23 mouse cellular contexts compared by ENCODE assay signal in the genomic region with DNA sequence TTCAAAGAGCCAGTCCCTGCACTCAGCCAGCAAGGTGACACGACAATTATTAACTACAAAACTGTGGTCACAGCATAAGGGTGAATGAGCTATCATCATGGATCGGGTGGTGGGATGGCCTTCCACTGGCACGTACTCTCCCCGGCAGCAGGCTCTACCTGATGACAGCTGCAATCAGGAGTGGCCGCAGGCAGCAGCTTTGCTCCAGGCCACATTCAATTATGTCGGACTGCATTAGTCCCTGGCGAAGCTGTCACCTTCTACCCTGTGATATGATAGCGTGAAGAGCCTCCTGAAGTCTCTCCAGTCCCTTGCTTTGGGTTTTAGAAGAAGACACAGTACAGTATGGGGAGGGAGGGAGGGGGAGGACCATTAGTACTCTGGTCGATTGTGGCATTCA.
DNase-seq lines count a peak whose midpoint lies in the region; ATAC-seq and TF ChIP-seq lines count a peak whose summit lies in the region.
"Had no signal": no experiment of that assay in that cellular context is flagged by ENCODE, and none has a peak within 500 bp of the region (broad histone marks: within the 10 kb centered on the region; RNA-seq: fewer than 3 reads in every experiment).

No protein-coding gene starts in this region.

- H3K36me3 ChIP-seq in forebrain, embryonic 12.5 days (replicated peaks), result no peaks in the 10 kb centered on the region
- H3K36me3 ChIP-seq in forebrain, embryonic 13.5 days (ENCODE audit: poor library complexity, severe bottlenecking), result no peaks in the 10 kb centered on the region
- H3K36me3 ChIP-seq in hindbrain, embryonic 14.5 days (replicated peaks; ENCODE audit: control insufficient read depth, insufficient read depth), result no peaks in the 10 kb centered on the region
- H3K36me3 ChIP-seq in hindbrain, postnatal 0 days (ENCODE audit: insufficient read depth, low read length), result no peaks in the 10 kb centered on the region
- H3K36me3 ChIP-seq in heart, embryonic 16.5 days (ENCODE audit: control insufficient read depth, insufficient read depth), result no peaks in the 10 kb centered on the region
- no peaks in the 10 kb centered on the region for H3K36me3 ChIP-seq in midbrain, postnatal 0 days (ENCODE audit: insufficient read depth, low read length)
- H3K36me3 ChIP-seq: embryonic facial prominence, embryonic 12.5 days; limb, embryonic 10.5 days; liver, embryonic 13.5 days; lung, embryonic 15.5 days; neural tube, embryonic 13.5 days had no signal

- 65% methylated on average over 9 of the region's 9 CpGs for WGBS in forebrain, embryonic 12.5 days
- 86% methylated on average over 9 of the region's 9 CpGs for WGBS in forebrain, embryonic 13.5 days
- 55% methylated on average over 9 of the region's 9 CpGs for WGBS in hindbrain, embryonic 14.5 days
- 68% methylated on average over 9 of the region's 9 CpGs for WGBS in hindbrain, postnatal 0 days
- WGBS in heart, embryonic 16.5 days, result 24% methylated on average over 9 of the region's 9 CpGs
- WGBS in midbrain, postnatal 0 days, result 56% methylated on average over 9 of the region's 9 CpGs

- H3K4me3 ChIP-seq in forebrain, embryonic 12.5 days (replicated peaks), result no peak overlapping the region
- no peak overlapping the region for H3K4me3 ChIP-seq in forebrain, embryonic 13.5 days
- H3K4me3 ChIP-seq in hindbrain, embryonic 14.5 days (replicated peaks; ENCODE audit: low read length), result no peak overlapping the region
- H3K4me3 ChIP-seq in hindbrain, postnatal 0 days (ENCODE audit: low read length), result no peak overlapping the region
- no peak overlapping the region for H3K4me3 ChIP-seq in heart, embryonic 16.5 days (ENCODE audit: low read length)
- H3K4me3 ChIP-seq in midbrain, postnatal 0 days (ENCODE audit: low read depth, low read length), result no peak overlapping the region
- H3K4me3 ChIP-seq: embryonic facial prominence, embryonic 12.5 days; limb, embryonic 10.5 days; liver, embryonic 13.5 days; lung, embryonic 15.5 days; neural tube, embryonic 13.5 days had no signal

- no peaks in the 10 kb centered on the region for H3K4me1 ChIP-seq in forebrain, embryonic 12.5 days
- no peaks in the 10 kb centered on the region for H3K4me1 ChIP-seq in forebrain, embryonic 13.5 days
- no peaks in the 10 kb centered on the region for H3K4me1 ChIP-seq in hindbrain, embryonic 14.5 days (replicated peaks; ENCODE audit: control insufficient read depth, insufficient read depth, low read length)
- no peaks in the 10 kb centered on the region for H3K4me1 ChIP-seq in hindbrain, postnatal 0 days (ENCODE audit: insufficient read depth, low read length)
- peaks cover 9% of the 10 kb centered on the region for H3K4me1 ChIP-seq in heart, embryonic 16.5 days (ENCODE audit: control insufficient read depth, insufficient read depth, low read length)
- no peaks in the 10 kb centered on the region for H3K4me1 ChIP-seq in midbrain, postnatal 0 days (ENCODE audit: insufficient read depth, low read length)
- H3K4me1 ChIP-seq: embryonic facial prominence, embryonic 12.5 days; limb, embryonic 10.5 days; liver, embryonic 13.5 days; lung, embryonic 15.5 days; neural tube, embryonic 13.5 days had no signal

- no peak overlapping the region for H3K27ac ChIP-seq in forebrain, embryonic 12.5 days
- no peak overlapping the region for H3K27ac ChIP-seq in forebrain, embryonic 13.5 days
- H3K27ac ChIP-seq in hindbrain, embryonic 14.5 days, result no peak overlapping the region
- no peak overlapping the region for H3K27ac ChIP-seq in hindbrain, postnatal 0 days
- H3K27ac ChIP-seq in heart, embryonic 16.5 days (ENCODE audit: low read length), result no peak overlapping the region
- no peak overlapping the region for H3K27ac ChIP-seq in midbrain, postnatal 0 days (ENCODE audit: low read depth, low read length)
- H3K27ac ChIP-seq: embryonic facial prominence, embryonic 12.5 days; kidney, postnatal 0 days; limb, embryonic 10.5 days; liver, embryonic 13.5 days; lung, embryonic 15.5 days; neural tube, embryonic 13.5 days had no signal

- no peaks in the 10 kb centered on the region for H3K9me3 ChIP-seq in forebrain, embryonic 12.5 days
- H3K9me3 ChIP-seq in forebrain, embryonic 13.5 days (replicated peaks), result no peaks in the 10 kb centered on the region
- H3K9me3 ChIP-seq in hindbrain, embryonic 14.5 days (ENCODE audit: control insufficient read depth, low read length), result no peaks in the 10 kb centered on the region
- no peaks in the 10 kb centered on the region for H3K9me3 ChIP-seq in hindbrain, postnatal 0 days (ENCODE audit: low read length)
- no peaks in the 10 kb centered on the region for H3K9me3 ChIP-seq in heart, embryonic 16.5 days (replicated peaks; ENCODE audit: control insufficient read depth, low read length)
- H3K9me3 ChIP-seq in midbrain, postnatal 0 days (ENCODE audit: low read length), result no peaks in the 10 kb centered on the region
- H3K9me3 ChIP-seq: embryonic facial prominence, embryonic 12.5 days; limb, embryonic 10.5 days; liver, embryonic 13.5 days; lung, embryonic 15.5 days; neural tube, embryonic 13.5 days had no signal

- no peak for TF ChIP-seq CTCF in hindbrain, postnatal 0 days (IDR thresholded peaks at IDR 0.05; ENCODE audit: low read depth)
- no peak for TF ChIP-seq CTCF in midbrain, postnatal 0 days (IDR thresholded peaks at IDR 0.05)

- no peak overlapping the region for H3K4me2 ChIP-seq in forebrain, embryonic 12.5 days
- H3K4me2 ChIP-seq in forebrain, embryonic 13.5 days, result no peak overlapping the region
- no peak overlapping the region for H3K4me2 ChIP-seq in hindbrain, embryonic 14.5 days (replicated peaks)
- H3K4me2 ChIP-seq in hindbrain, postnatal 0 days (ENCODE audit: low read depth, low read length), result no peak overlapping the region
- H3K4me2 ChIP-seq in heart, embryonic 16.5 days (ENCODE audit: low read depth, low read length), result peak overlapping the region; percentile 49
- H3K4me2 ChIP-seq in midbrain, postnatal 0 days (ENCODE audit: low read depth, low read length, poor library complexity, severe bottlenecking), result no peak overlapping the region
- H3K4me2 ChIP-seq: embryonic facial prominence, embryonic 12.5 days; liver, embryonic 13.5 days; lung, embryonic 15.5 days; neural tube, embryonic 13.5 days had no signal

- no peak for DNase-seq in hindbrain, embryonic 14.5 days (ENCODE audit: low spot score)
- no peak for DNase-seq in hindbrain, postnatal 0 days (ENCODE audit: low spot score)
- DNase-seq in midbrain, postnatal 0 days (ENCODE audit: low spot score), result no peak
- DNase-seq in urinary bladder, postnatal 25 days (ENCODE audit: low spot score), result no peak
- DNase-seq in right cerebral cortex, adult 2 months (ENCODE audit: low spot score in 2 of 2), result no peak
- DNase-seq: adrenal gland, adult 8-10 months; cerebellum, adult 18-20 months; cerebellum, postnatal 36 days; gastrocnemius, postnatal 10 days; layer of hippocampus, postnatal 36 days; liver, embryonic 13.5 days; right cerebral cortex, postnatal 4 days; thymus, postnatal 36 days had no signal

- no peaks in the 10 kb centered on the region for H3K27me3 ChIP-seq in forebrain, embryonic 12.5 days
- H3K27me3 ChIP-seq in forebrain, embryonic 13.5 days, result no peaks in the 10 kb centered on the region
- no peaks in the 10 kb centered on the region for H3K27me3 ChIP-seq in hindbrain, embryonic 14.5 days (ENCODE audit: control insufficient read depth, insufficient read depth, low read length)
- no peaks in the 10 kb centered on the region for H3K27me3 ChIP-seq in hindbrain, postnatal 0 days (ENCODE audit: insufficient read depth, low read length)
- no peaks in the 10 kb centered on the region for H3K27me3 ChIP-seq in heart, embryonic 16.5 days (ENCODE audit: control insufficient read depth, insufficient read depth, low read length)
- H3K27me3 ChIP-seq in midbrain, postnatal 0 days (ENCODE audit: insufficient read depth, low read length), result no peaks in the 10 kb centered on the region
- H3K27me3 ChIP-seq: CH12.LX; embryonic facial prominence, embryonic 12.5 days; liver, embryonic 13.5 days; lung, embryonic 15.5 days; neural tube, embryonic 13.5 days had no signal

- peak; percentile 49; the same call in 1 of the 2 replicates for ATAC-seq in forebrain, embryonic 12.5 days (ENCODE audit: low FRiP score)
- ATAC-seq in forebrain, embryonic 13.5 days, result no peak
- ATAC-seq in hindbrain, embryonic 14.5 days (ENCODE audit: low FRiP score), result 0 out of 2 replicates have a peak, but pooled peaks have one; percentile 46
- no peak for ATAC-seq in hindbrain, postnatal 0 days
- peak; percentile 75 for ATAC-seq in heart, embryonic 16.5 days (replicated peaks; ENCODE audit: extremely low read depth, insufficient read depth, low FRiP score)
- peak; percentile 47; the same call in 1 of the 2 replicates for ATAC-seq in midbrain, postnatal 0 days (ENCODE audit: low FRiP score)
- ATAC-seq: intestine, embryonic 16.5 days had no signal

- H3K9ac ChIP-seq in forebrain, embryonic 12.5 days, result no peak overlapping the region
- no peak overlapping the region for H3K9ac ChIP-seq in forebrain, embryonic 13.5 days
- H3K9ac ChIP-seq in hindbrain, embryonic 14.5 days, result no peak overlapping the region
- no peak overlapping the region for H3K9ac ChIP-seq in hindbrain, postnatal 0 days (replicated peaks; ENCODE audit: low read length)
- no peak overlapping the region for H3K9ac ChIP-seq in heart, embryonic 16.5 days (ENCODE audit: low read length)
- H3K9ac ChIP-seq in midbrain, postnatal 0 days (replicated peaks; ENCODE audit: low read length, poor library complexity, severe bottlenecking), result no peak overlapping the region
- H3K9ac ChIP-seq: embryonic facial prominence, embryonic 12.5 days; liver, embryonic 13.5 days; lung, embryonic 15.5 days; neural tube, embryonic 13.5 days had no signal

Comparison
In these comparisons a context has a peak if more than half of its experiments do, and no peak if none do; other contexts are left out.
1. ATAC-seq: peak in forebrain, embryonic 12.5 days (single experiment), hindbrain, embryonic 14.5 days (single experiment), heart, embryonic 16.5 days (single experiment) and midbrain, postnatal 0 days (single experiment); none in forebrain, embryonic 13.5 days (single experiment) and hindbrain, postnatal 0 days (single experiment).